Mouse (Mus musculus) liver, postnatal 0 days (tissue): Measurements from ENCODE around the gene Siglec1.

Experiments
- CTCF ChIP-seq: sonication (generic); IDR thresholded peaks from 2 replicates; pipeline ENCODE4 v1.5.1; 2016; ENCODE audit warnings: antibody characterized with exemption, low read depth
- EP300 ChIP-seq: IDR thresholded peaks from 2 replicates; pipeline ENCODE4 v1.6.1; 2016; ENCODE audit warnings: antibody characterized with exemption, low read depth, mild to moderate bottlenecking

GRCm38 (mm10) chr2:131067481-131067880 is 19.1 kb downstream of the Siglec1 start:
- no peak for TF ChIP-seq CTCF
- no peak for TF ChIP-seq EP300
